Mouse (Mus musculus): ENCODE data around the gene Isg15. TPM values are rescaled to one million over a fixed set of nuclear protein-coding genes. Genes with fewer than 3 reads are reported as not detected.

The Isg15 gene
- total RNA-seq, 1 experiment = 0.67 TPM

DNA sequence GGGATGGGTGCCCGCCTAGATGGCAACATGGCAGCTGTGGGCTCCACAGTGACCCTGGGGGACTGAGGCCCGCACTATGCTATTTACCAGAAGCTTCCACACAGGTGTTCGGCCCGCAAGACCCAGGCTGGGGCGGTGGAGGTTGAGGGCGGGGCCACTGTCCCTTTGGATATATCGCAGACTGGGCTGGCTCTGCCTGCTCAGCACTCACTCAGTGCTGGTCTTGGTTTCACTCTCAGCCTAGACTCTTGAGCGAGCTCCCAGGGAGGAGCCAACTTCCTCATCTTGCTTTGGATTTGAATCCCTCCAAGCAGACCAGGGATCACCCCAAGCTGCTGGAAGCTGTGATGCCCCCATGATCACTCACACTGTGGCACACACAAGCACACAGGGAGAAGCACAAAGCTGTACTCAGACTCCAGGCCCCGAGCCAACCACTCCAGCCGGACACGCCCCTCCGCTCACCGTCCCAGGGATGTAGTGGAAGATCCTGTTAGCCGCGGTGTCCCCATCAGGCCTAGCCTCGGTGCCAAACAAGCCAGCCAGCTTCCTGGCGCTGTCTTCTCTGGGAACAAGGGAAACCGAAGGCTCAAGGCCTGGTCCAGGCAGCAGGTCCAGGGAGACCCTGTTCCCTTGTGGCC, 27.3 kb upstream of the Isg15 start:
- TF ChIP-seq MAFK (IDR thresholded peaks at IDR 0.05; ENCODE audit: insufficient read depth, low read depth, low read length) (no peak), ZNF384 (IDR thresholded peaks at IDR 0.05; ENCODE audit: low read depth, low read length) (no peak), ZC3H11A (IDR thresholded peaks at IDR 0.05; ENCODE audit: borderline replicate concordance, low read depth, low read length) (no peak), HCFC1 (IDR thresholded peaks at IDR 0.05; ENCODE audit: borderline replicate concordance, insufficient read depth, low read length) (no peak), CHD2 (IDR thresholded peaks at IDR 0.05; ENCODE audit: low read depth, low read length) (no peak)
- Histone ChIP-seq H3K27ac (ENCODE audit: insufficient read depth, low read depth, low read length, poor library complexity, severe bottlenecking) (no peak overlapping the region), H3K4me1 (ENCODE audit: control insufficient read depth in 2 of 2, insufficient read depth in 2 of 2, low read length in 2 of 2, poor library complexity in 1 of 2) (peaks cover 0 to 6% of the 10 kb centered on the region in 2 experiments; a peak in 1 of 4 replicates), H3K9me3 (ENCODE audit: control insufficient read depth, insufficient read depth, low read depth, low read length) (no peaks in the 10 kb centered on the region), H3K36me3 (ENCODE audit: control insufficient read depth, insufficient read depth, low read length, poor library complexity, severe bottlenecking) (peaks cover 28% of the 10 kb centered on the region), H3K4me3 (ENCODE audit: insufficient read depth in 1 of 2, low read depth in 1 of 2, low read length in 2 of 2, poor library complexity in 1 of 2, severe bottlenecking in 1 of 2) (peak overlapping the region; percentile 47 to 61), H3K9ac (ENCODE audit: insufficient read depth, low read depth, low read length, poor library complexity, severe bottlenecking) (peak overlapping the region; percentile 25; the same call in 1 of the 2 replicates)
- DNase-seq (ENCODE audit: low read depth, low spot score) = no peak
- in situ Hi-C loops (cut with MboI; ENCODE audit: low sequenced_read_pairs in 2 of 2, unreplicated experiment in 2 of 2) = no loop called here

GRCm38 (mm10) chr4:156224276-156224675, 23.7 kb upstream of the Isg15 start:
- Histone ChIP-seq H3K4me1 (ENCODE audit: control insufficient read depth in 2 of 2, insufficient read depth in 2 of 2, low read length in 2 of 2, poor library complexity in 1 of 2) (peaks cover 0 to 6% of the 10 kb centered on the region in 2 experiments; a peak in 1 of 4 replicates), H3K9ac (ENCODE audit: insufficient read depth, low read depth, low read length, poor library complexity, severe bottlenecking) (no peak overlapping the region), H3K4me3 (ENCODE audit: insufficient read depth in 1 of 2, low read depth in 1 of 2, low read length in 2 of 2, poor library complexity in 1 of 2, severe bottlenecking in 1 of 2) (no peak overlapping the region), H3K9me3 (ENCODE audit: control insufficient read depth, insufficient read depth, low read depth, low read length) (no peaks in the 10 kb centered on the region), H3K36me3 (ENCODE audit: control insufficient read depth, insufficient read depth, low read length, poor library complexity, severe bottlenecking) (no peaks in the 10 kb centered on the region; the same call in 1 of the 2 replicates), H3K27ac (ENCODE audit: insufficient read depth, low read depth, low read length, poor library complexity, severe bottlenecking) (no peak overlapping the region)
- DNase-seq (ENCODE audit: low read depth, low spot score) = no peak
- no peak for TF ChIP-seq MAFK (IDR thresholded peaks at IDR 0.05; ENCODE audit: insufficient read depth, low read depth, low read length)
- TF ChIP-seq ZC3H11A (IDR thresholded peaks at IDR 0.05; ENCODE audit: borderline replicate concordance, low read depth, low read length) = no peak
- TF ChIP-seq CHD2 (IDR thresholded peaks at IDR 0.05; ENCODE audit: low read depth, low read length) = no peak
- no peak for TF ChIP-seq ZNF384 (IDR thresholded peaks at IDR 0.05; ENCODE audit: low read depth, low read length)
- TF ChIP-seq HCFC1 (IDR thresholded peaks at IDR 0.05; ENCODE audit: borderline replicate concordance, insufficient read depth, low read length) = no peak
- in situ Hi-C loops (cut with MboI; ENCODE audit: low sequenced_read_pairs in 2 of 2, unreplicated experiment in 2 of 2) = no loop called here

GRCm38 (mm10) chr4:156219936-156220335, 19.3 kb upstream of the Isg15 start:
- in situ Hi-C loops (cut with MboI; ENCODE audit: low sequenced_read_pairs in 2 of 2, unreplicated experiment in 2 of 2) = no loop called here
- H3K4me1 ChIP-seq (ENCODE audit: control insufficient read depth in 2 of 2, insufficient read depth in 2 of 2, low read length in 2 of 2, poor library complexity in 1 of 2) = no peaks in the 10 kb centered on the region

DNA sequence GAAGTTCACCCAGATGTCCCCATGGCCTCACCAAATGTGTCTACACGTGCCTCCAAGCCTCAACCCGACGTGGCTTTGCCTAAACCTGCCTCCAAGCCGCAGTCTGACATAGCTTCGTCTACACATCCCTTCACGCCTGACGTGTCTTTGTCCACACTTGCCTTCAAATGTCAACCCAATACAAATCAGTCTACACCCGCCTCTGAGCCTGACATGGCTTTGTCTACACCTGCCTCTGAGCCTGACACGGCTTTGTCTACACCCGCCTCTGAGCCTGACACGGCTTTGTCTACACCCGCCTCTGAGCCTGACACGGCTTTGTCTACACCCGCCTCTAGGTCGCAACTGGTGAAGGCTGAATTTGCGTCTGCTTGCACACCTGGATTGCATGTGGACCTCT, 17.2 kb upstream of the Isg15 start:
- Histone ChIP-seq H3K36me3 (ENCODE audit: control insufficient read depth, insufficient read depth, low read length, poor library complexity, severe bottlenecking) (no peaks in the 10 kb centered on the region; the same call in 1 of the 2 replicates), H3K4me1 (ENCODE audit: control insufficient read depth in 2 of 2, insufficient read depth in 2 of 2, low read length in 2 of 2, poor library complexity in 1 of 2) (0 out of 4 replicates have a peak, but pooled peaks cover 0 to 2% of the 10 kb centered on the region in 2 experiments), H3K27ac (ENCODE audit: insufficient read depth, low read depth, low read length, poor library complexity, severe bottlenecking) (no peak overlapping the region), H3K9ac (ENCODE audit: insufficient read depth, low read depth, low read length, poor library complexity, severe bottlenecking) (no peak overlapping the region), H3K9me3 (ENCODE audit: control insufficient read depth, insufficient read depth, low read depth, low read length) (no peaks in the 10 kb centered on the region), H3K4me3 (ENCODE audit: insufficient read depth in 1 of 2, low read depth in 1 of 2, low read length in 2 of 2, poor library complexity in 1 of 2, severe bottlenecking in 1 of 2) (no peak overlapping the region)
- in situ Hi-C loops (cut with MboI; ENCODE audit: low sequenced_read_pairs in 2 of 2, unreplicated experiment in 2 of 2) = no loop called here
- DNase-seq (ENCODE audit: low read depth, low spot score) = no peak
- TF ChIP-seq CHD2 (IDR thresholded peaks at IDR 0.05; ENCODE audit: low read depth, low read length) = no peak
- no peak for TF ChIP-seq MAFK (IDR thresholded peaks at IDR 0.05; ENCODE audit: insufficient read depth, low read depth, low read length)
- TF ChIP-seq ZC3H11A (IDR thresholded peaks at IDR 0.05; ENCODE audit: borderline replicate concordance, low read depth, low read length) = no peak

More at GRCm38 (mm10) chr4:156219936-156220335, 19.3 kb upstream of the Isg15 start:
- no peak overlapping the region for H3K4me3 ChIP-seq (ENCODE audit: insufficient read depth in 1 of 2, low read depth in 1 of 2, low read length in 2 of 2, poor library complexity in 1 of 2, severe bottlenecking in 1 of 2)
- no peak for DNase-seq (ENCODE audit: low read depth, low spot score)
- H3K27ac ChIP-seq (ENCODE audit: insufficient read depth, low read depth, low read length, poor library complexity, severe bottlenecking) = no peak overlapping the region
- no peak overlapping the region for H3K9ac ChIP-seq (ENCODE audit: insufficient read depth, low read depth, low read length, poor library complexity, severe bottlenecking)
- H3K36me3 ChIP-seq (ENCODE audit: control insufficient read depth, insufficient read depth, low read length, poor library complexity, severe bottlenecking) = no peaks in the 10 kb centered on the region; the same call in 1 of the 2 replicates
- TF ChIP-seq CHD2 (IDR thresholded peaks at IDR 0.05; ENCODE audit: low read depth, low read length) (no peak), ZC3H11A (IDR thresholded peaks at IDR 0.05; ENCODE audit: borderline replicate concordance, low read depth, low read length) (no peak), HCFC1 (IDR thresholded peaks at IDR 0.05; ENCODE audit: borderline replicate concordance, insufficient read depth, low read length) (no peak), MAFK (IDR thresholded peaks at IDR 0.05; ENCODE audit: insufficient read depth, low read depth, low read length) (no peak), ZNF384 (IDR thresholded peaks at IDR 0.05; ENCODE audit: low read depth, low read length) (no peak)
- no peaks in the 10 kb centered on the region for H3K9me3 ChIP-seq (ENCODE audit: control insufficient read depth, insufficient read depth, low read depth, low read length)

Measured in ES-E14 (cell line).